Mouse (Mus musculus) spleen, adult 18-20 months (tissue): Measurements from ENCODE around the gene Gnas.
"Not testable (repeated sequence)": the region's sequence is repeated elsewhere in the genome, so short reads cannot be mapped to it uniquely, and the experiment has no call there.

ENCODE experiments used
- DNase-seq, 2 experiments: peaks; one replicate each; pipeline ENCODE4 v3.0.0; 2022; ENCODE audit warnings: mixed read lengths in 2 of 2

Gene Gnas

DNA sequence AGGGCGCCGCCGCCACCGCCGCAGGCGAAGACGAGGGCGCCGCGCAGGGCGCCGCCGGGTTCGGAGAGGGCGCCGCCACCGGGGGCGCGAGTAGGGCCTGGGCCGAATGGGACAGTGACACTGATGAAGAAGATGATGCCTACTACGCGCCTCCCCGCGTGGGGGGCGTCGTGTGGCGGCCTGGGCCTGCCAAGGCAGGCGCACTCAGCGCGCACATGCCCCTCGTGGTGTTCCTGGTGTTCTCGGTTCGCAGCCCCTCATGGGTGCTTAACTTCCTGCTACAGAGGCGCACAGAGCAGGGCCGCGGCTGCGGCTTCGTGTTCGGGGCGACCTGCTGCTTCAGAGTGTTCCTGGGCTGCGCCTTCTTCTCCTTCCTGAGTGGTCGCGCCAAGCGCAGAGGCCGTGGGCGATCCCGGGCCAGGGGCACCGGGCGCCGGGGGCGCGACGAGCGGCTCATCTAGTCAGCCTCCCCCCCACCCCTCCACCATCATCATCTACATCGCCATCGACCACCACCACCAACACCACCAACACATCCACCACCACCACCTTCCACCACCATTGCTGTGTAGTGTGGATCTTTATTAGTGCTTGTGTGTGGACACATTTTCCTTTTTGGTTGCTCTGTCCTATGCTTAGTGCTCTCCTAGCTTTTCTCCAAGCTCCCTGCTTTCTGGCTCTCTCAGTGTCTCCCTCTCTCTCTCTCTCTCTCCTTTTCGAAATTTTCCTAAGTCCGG lies 45.0 kb downstream of the Gnas start:
- peak; percentile 52 to 53 for DNase-seq

GRCm38 (mm10) chr2:174329663-174330615 lies 45.8 kb downstream of the Gnas start:
- DNase-seq: peak; percentile 72 to 79

DNA sequence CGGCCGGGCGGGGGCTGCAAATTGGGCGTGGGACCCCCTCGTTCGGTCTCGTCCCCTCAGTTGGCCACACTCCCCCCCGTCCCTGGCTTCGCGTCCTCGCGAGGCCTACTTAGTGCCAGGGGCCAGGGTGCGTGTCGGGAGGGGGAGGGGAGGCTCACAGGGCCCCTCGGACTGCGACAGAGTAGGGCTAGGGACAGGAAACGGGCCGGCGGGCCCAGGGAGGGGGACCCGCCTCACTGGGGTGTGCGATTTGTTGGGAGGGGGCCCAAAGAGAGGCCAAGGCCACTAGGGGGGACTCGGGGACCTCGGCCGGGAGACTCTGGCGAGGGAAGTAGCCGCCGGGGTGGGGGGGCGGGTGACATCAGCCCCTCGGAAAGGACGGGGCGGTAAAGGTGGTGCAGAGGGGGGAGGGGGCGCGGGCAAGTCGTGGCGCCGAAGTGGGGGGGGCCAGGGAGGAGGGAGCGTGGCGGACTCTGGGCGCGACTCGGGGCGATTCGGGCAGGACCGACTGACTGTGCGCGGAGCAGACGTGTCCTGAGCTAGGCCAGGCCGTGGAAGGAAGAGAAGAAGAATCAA lies 46.6 kb downstream of the Gnas start:
- DNase-seq: peak; percentile 70 to 75

DNA sequence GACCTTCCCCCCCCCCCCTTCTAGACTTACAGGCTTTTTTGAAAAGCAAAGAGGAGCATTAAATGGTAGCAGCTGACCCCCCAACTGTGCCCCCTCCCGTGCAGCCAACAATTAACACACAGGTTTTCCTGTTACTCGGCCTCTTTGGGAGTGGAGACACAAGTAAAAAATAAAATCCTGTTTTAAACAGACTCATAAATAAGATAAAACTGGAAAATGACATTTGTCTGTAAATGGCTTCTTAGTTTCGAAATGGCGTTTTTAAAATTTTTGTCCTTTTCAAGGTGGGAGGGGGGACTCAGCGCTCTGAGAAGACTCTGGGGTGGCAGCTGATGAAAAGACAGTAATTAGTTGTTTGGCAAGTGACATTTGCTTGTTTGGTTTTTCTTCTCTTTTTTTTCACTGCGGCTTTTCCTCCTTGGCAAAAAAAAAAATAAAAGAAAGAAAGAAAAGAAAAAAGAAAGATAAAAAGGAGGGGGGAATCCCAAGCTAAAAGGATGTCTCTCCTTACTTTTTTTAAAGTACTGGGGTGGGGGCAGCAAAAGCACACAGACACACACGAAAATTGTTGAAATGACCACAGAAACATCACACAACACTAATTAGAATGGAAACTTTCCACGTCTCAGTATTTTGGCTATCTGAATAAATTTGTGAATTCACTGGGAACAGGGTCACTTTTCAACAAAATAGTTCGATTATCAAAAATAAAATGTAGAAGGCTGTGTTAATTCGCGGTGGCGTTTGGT lies 47.3 kb downstream of the Gnas start:
- no peak for DNase-seq

GRCm38 (mm10) chr2:174333239-174333890 lies 49.2 kb downstream of the Gnas start:
- no peak for DNase-seq

GRCm38 (mm10) chr2:174334415-174334814 lies 50.3 kb downstream of the Gnas start:
- DNase-seq: no peak

- no peak for DNase-seq
These were observed 53.2 kb downstream of the Gnas start for GRCm38 (mm10) chr2:174337275-174337674.

DNA sequence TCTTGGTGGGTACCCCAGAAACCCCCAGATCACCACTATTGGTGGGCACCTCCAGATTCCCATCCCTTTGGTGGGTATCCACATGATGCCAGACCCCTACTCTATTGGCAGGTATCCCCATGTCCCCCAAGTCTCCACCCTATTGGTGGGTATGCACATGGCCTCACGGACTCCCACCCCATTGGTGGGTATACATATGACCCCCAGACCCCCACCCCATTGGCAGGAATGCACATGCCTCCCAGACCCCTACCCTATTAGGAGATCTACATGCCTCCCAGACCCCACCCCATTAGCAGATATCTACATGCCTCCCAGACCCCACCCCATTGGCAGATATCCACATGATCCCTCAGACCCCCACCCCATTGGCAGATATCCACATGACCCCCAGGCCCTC lies 55.6 kb downstream of the Gnas start:
- DNase-seq: no peak

DNA sequence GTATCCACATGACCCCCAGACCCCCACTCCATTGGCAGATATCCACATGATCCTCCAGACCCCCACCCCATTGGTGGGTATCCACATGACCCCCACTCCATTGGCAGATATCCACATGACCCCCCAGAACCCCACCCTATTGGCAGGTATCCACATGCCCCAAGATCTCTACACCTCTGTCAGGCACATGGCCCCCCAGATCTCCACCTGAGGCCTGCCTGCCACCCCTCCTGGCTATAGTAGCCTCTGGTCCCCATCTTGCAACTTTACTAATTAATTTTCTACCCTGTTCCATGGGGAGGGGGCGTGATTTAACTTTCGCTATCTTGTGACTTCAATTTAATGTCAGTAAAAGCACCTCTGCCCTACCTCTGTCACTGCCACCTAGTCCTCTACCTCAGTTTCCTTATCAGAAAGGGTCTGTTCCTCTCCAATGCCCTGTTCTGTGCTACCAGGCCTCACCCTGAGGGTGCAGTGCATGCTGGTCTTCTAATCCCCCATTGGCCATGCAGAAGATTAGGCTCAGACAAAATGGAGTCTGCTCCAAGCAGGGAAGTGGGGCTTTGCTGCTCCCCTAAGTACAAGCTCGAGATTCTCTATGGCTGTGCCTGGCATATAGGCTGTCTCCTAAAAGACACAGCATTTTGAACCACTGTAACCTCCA lies 56.2 kb downstream of the Gnas start:
- no peak for DNase-seq

GRCm38 (mm10) chr2:174340893-174341580 lies 56.9 kb downstream of the Gnas start:
- DNase-seq: no peak

- DNase-seq: no peak
These were observed 58.8 kb downstream of the Gnas start for GRCm38 (mm10) chr2:174342793-174343400.

DNA sequence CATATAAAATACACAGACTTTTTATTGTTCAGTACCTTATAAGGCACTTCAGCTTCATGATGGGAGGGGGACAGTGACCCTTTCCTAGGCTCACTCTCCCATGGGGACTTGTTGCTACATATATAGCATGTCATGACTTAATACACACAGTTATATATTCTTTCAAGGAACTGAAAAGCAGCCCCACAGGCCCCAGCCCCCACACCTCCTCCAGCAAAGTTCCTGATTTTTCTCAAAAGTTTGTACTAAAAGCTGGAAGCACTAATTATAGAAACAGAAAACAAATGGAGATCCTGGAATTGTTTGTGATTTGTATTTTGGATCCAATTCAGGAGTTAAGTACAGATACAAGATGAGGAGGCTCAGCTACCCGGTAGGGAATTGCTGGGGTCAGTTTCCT lies 59.4 kb downstream of the Gnas start:
- DNase-seq: no peak

DNA sequence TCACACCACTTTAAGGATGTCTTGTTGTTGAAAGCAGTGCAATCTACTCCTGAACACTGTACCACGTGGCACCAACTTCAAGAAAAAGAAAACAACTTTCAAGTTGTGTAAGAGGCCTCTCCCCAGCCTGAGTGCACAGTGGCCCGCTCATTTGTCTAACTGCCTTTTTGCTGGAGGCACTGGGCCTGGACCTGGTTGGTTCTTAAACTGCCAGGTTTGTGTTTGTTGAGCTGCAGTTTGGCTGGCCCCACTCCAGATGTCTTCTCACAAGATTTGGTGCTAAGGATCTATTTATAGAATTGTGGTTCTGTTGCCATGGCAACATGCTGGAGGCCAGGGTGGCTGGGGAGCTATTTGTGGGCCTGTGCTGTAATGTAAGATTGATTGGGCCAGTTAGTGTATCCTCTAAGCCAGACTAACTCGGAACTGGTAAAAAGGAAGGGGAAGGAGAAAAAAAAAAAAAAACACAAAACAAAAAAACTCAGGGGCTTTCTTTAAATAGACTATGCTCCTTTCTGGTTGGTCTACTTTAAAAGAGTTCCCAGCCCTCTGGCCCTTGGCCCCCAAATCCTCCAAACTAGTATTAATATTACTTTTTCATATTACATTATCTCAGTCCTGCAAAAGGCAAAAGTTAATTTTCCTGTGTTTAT lies 60.0 kb downstream of the Gnas start:
- DNase-seq: peak; percentile 38 to 43

- DNase-seq: no peak
These were observed 60.9 kb downstream of the Gnas start for GRCm38 (mm10) chr2:174344996-174345395.

DNA sequence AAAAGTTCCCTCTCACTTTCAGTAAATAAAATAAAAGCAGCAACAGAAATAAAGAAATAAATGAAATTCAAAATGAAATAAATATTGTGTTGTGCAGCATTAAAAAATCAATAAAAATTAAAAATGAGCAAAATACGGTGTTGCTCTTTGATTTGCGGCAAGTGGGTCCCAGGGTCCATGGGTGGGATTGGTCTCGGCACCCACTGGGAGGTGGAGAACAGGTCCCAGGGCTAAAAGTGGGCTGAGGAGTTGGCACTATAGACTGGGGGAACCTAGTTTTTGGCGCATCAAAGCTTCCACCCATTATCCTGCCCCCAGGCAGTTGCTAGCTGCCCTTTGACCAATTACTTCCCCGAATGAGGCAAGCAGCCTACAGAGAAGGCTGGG lies 62.5 kb downstream of the Gnas start, which contains the start of gene Gm20721:
TSS of gene Gm20721 (minus strand) at position 101 of the 387 bp plus-strand sequence.
- DNase-seq: no peak

DNA sequence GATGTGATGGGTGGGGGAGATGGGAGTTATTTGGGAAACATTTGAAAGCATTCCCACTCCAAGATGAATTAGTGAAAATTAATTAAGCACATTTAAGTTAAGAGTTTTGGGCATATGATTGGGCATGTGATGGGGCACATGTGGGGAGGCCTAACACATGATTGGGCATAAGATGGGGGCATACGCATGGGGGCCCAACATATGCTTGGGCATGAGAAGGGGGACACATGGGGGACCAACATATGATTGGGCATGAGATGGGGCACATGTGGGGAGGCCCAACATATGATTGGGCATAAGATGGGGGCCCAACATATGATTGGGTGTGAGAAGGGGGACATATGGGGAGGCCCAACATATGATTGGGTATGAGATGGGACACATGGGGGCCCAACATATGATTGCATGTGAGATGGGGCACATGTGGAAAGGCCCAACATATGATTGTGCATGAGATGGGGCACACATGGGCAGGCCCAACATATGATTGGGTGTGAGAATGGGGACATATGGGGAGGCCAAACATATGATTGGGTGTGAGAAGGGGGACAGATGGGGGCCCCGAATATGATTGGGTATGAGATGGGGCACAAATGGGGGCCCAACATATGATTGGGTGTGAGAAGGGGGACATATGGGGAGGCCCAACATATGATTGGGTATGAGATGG lies 63.0 kb downstream of the Gnas start:
- not testable (repeated sequence) for DNase-seq

- no peak for DNase-seq
These were observed 74.4 kb downstream of the Gnas start for GRCm38 (mm10) chr2:174358516-174358915.

GRCm38 (mm10) chr2:174359656-174360055 lies 75.5 kb downstream of the Gnas start:
- DNase-seq: no peak

GRCm38 (mm10) chr2:174366571-174366970 lies 82.5 kb downstream of the Gnas start:
- DNase-seq: no peak
